Mouse (Mus musculus) intestine, embryonic 16.5 days (tissue): ENCODE data around the gene Slc28a3. TPM values are rescaled to one million over a fixed set of nuclear protein-coding genes. Genes with fewer than 3 reads are reported as not detected.

Experiments
- ATAC-seq: fragments of 200-750 bp; cut with Nextera tagmentation; 2 replicates; pipeline ENCODE4 v1.8.0; 2017; ENCODE audit warnings: moderate TSS enrichment, moderate library complexity
- H3K27ac ChIP-seq: fragments of 300-500 bp; sonication (generic); 2 replicates; pipeline ENCODE4 v1.5.1; 2014; ENCODE audit warnings: mild to moderate bottlenecking, low read length
- H3K27me3 ChIP-seq: fragments of 300-500 bp; sonication (generic); replicated peaks from 2 replicates; pipeline ENCODE4 v1.6.1; 2014; ENCODE audit warnings: low read length, control low read depth, mixed read lengths; ENCODE audit not compliant: control insufficient read depth, insufficient read depth
- H3K36me3 ChIP-seq: fragments of 300-500 bp; sonication (generic); 2 replicates; pipeline ENCODE4 v1.6.1; 2014; ENCODE audit warnings: low read length, control low read depth; ENCODE audit not compliant: control insufficient read depth, insufficient read depth
- H3K4me1 ChIP-seq: fragments of 300-500 bp; sonication (generic); 2 replicates; pipeline ENCODE4 v1.6.1; 2014; ENCODE audit warnings: low read length, control low read depth, mixed read lengths; ENCODE audit not compliant: control insufficient read depth, insufficient read depth
- H3K4me2 ChIP-seq: fragments of 300-500 bp; sonication (generic); 2 replicates; pipeline ENCODE4 v1.6.1; 2014; ENCODE audit warnings: low read depth, low read length, control low read depth
- H3K4me3 ChIP-seq: fragments of 300-500 bp; sonication (generic); 2 replicates; pipeline ENCODE4 v1.5.1; 2014; ENCODE audit warnings: mild to moderate bottlenecking, low read length
- H3K9ac ChIP-seq: fragments of 300-500 bp; sonication (generic); 2 replicates; pipeline ENCODE4 v1.6.1; 2014; ENCODE audit warnings: low read depth, low read length
- H3K9me3 ChIP-seq: fragments of 300-500 bp; sonication (generic); 2 replicates; pipeline ENCODE4 v1.6.1; 2016; ENCODE audit warnings: low read length, control low read depth; ENCODE audit not compliant: control insufficient read depth
- WGBS: fragments of 180-500 bp; shearing (Covaris S2); extraction: QIAGEN DNeasy Blood & Tissue Kit; methylation state at CpG from one replicate; pipeline ENCODE4 v1.1.7; 2014; 5-methylcytosine and 5-hydroxymethylcytosine counted together
- polyA plus RNA-seq: library from polyadenylated mRNA; unstranded; fragments of >200 nt; fragmentation: Nextera tagmentation; extraction: Ambion mirVana; gene quantifications from 2 replicates; pipeline ENCODE4 v1.2.1, GENCODE M21; 2015

Slc28a3 gene
- polyA plus RNA-seq, 1 experiment from 2014 or later: 0.43 TPM

- Histone ChIP-seq H3K9ac (no peak overlapping the region), H3K4me1 (no peaks in the 10 kb centered on the region), H3K27me3 (no peaks in the 10 kb centered on the region), H3K36me3 (no peaks in the 10 kb centered on the region), H3K4me2 (no peak overlapping the region), H3K27ac (no peak overlapping the region), H3K9me3 (no peaks in the 10 kb centered on the region), H3K4me3 (no peak overlapping the region)
- WGBS: 88% methylated on average over 6 of the region's 6 CpGs
- peak; percentile 42 for ATAC-seq
These were observed 73.3 kb downstream of the Slc28a3 start for GRCm38 (mm10) chr13:58537232-58537915.

- no peak for ATAC-seq
- no peak overlapping the region for H3K27ac ChIP-seq
- 71% methylated on average over 2 of the region's 2 CpGs for WGBS
- H3K9ac ChIP-seq: no peak overlapping the region
- no peak overlapping the region for H3K4me3 ChIP-seq
- no peaks in the 10 kb centered on the region for H3K36me3 ChIP-seq
- H3K9me3 ChIP-seq: no peaks in the 10 kb centered on the region
- H3K4me1 ChIP-seq: no peaks in the 10 kb centered on the region
- H3K4me2 ChIP-seq: no peak overlapping the region
- H3K27me3 ChIP-seq: no peaks in the 10 kb centered on the region
These were observed 74.0 kb downstream of the Slc28a3 start for GRCm38 (mm10) chr13:58536466-58537231.

GRCm38 (mm10) chr13:58535321-58535720 lies 75.4 kb downstream of the Slc28a3 start:
- H3K9ac ChIP-seq: no peak overlapping the region
- no peaks in the 10 kb centered on the region for H3K9me3 ChIP-seq
- no peak overlapping the region for H3K4me3 ChIP-seq
- no peak for ATAC-seq
- no peaks in the 10 kb centered on the region for H3K27me3 ChIP-seq
- no peak overlapping the region for H3K27ac ChIP-seq
- H3K4me2 ChIP-seq: no peak overlapping the region
- no peaks in the 10 kb centered on the region for H3K36me3 ChIP-seq
- 72% methylated on average over 2 of the region's 2 CpGs for WGBS
- no peaks in the 10 kb centered on the region for H3K4me1 ChIP-seq

- Histone ChIP-seq H3K27ac (no peak overlapping the region), H3K4me3 (no peak overlapping the region), H3K27me3 (no peaks in the 10 kb centered on the region), H3K36me3 (no peaks in the 10 kb centered on the region), H3K9ac (no peak overlapping the region), H3K9me3 (no peaks in the 10 kb centered on the region), H3K4me1 (no peaks in the 10 kb centered on the region), H3K4me2 (no peak overlapping the region)
- 81% methylated on average over 3 of the region's 3 CpGs for WGBS
- no peak for ATAC-seq
These were observed 75.8 kb downstream of the Slc28a3 start for GRCm38 (mm10) chr13:58534861-58535260.

GRCm38 (mm10) chr13:58534216-58534841 lies 76.3 kb downstream of the Slc28a3 start:
- no peak overlapping the region for H3K27ac ChIP-seq
- 60% methylated on average over 7 of the region's 7 CpGs for WGBS
- no peak overlapping the region for H3K4me2 ChIP-seq
- H3K9me3 ChIP-seq: no peaks in the 10 kb centered on the region
- no peaks in the 10 kb centered on the region for H3K27me3 ChIP-seq
- H3K36me3 ChIP-seq: no peaks in the 10 kb centered on the region
- H3K4me1 ChIP-seq: no peaks in the 10 kb centered on the region
- H3K9ac ChIP-seq: no peak overlapping the region; the same call in 1 of the 2 replicates
- H3K4me3 ChIP-seq: no peak overlapping the region
- ATAC-seq: peak; percentile 26

- no peaks in the 10 kb centered on the region; the same call in 1 of the 2 replicates for H3K27me3 ChIP-seq
- no peak overlapping the region for H3K4me2 ChIP-seq
- no peaks in the 10 kb centered on the region for H3K9me3 ChIP-seq
- H3K4me3 ChIP-seq: no peak overlapping the region
- 82% methylated on average over 3 of the region's 3 CpGs for WGBS
- H3K9ac ChIP-seq: no peak overlapping the region
- ATAC-seq: no peak
- no peak overlapping the region for H3K27ac ChIP-seq
- no peaks in the 10 kb centered on the region for H3K36me3 ChIP-seq
- H3K4me1 ChIP-seq: peaks cover 4% of the 10 kb centered on the region; the same call in 1 of the 2 replicates
These were observed 86.1 kb downstream of the Slc28a3 start for GRCm38 (mm10) chr13:58524581-58524980.

GRCm38 (mm10) chr13:58523761-58524117 lies 86.9 kb downstream of the Slc28a3 start:
- Histone ChIP-seq H3K4me3 (no peak overlapping the region), H3K36me3 (no peaks in the 10 kb centered on the region), H3K27me3 (no peaks in the 10 kb centered on the region; the same call in 1 of the 2 replicates), H3K4me2 (no peak overlapping the region; the same call in 1 of the 2 replicates), H3K9ac (no peak overlapping the region), H3K4me1 (peaks cover 4% of the 10 kb centered on the region; the same call in 1 of the 2 replicates), H3K27ac (no peak overlapping the region), H3K9me3 (no peaks in the 10 kb centered on the region)
- ATAC-seq: no peak
- 54% methylated on average over 7 of the region's 7 CpGs for WGBS

GRCm38 (mm10) chr13:58523011-58523760 lies 87.5 kb downstream of the Slc28a3 start:
- Histone ChIP-seq H3K27me3 (no peaks in the 10 kb centered on the region; the same call in 1 of the 2 replicates), H3K9me3 (no peaks in the 10 kb centered on the region), H3K4me2 (peak overlapping the region; percentile 40), H3K27ac (no peak overlapping the region), H3K36me3 (no peaks in the 10 kb centered on the region), H3K9ac (no peak overlapping the region), H3K4me1 (peaks cover 4% of the 10 kb centered on the region; the same call in 1 of the 2 replicates), H3K4me3 (no peak overlapping the region; the same call in 1 of the 2 replicates)
- peak; percentile 28; the same call in 1 of the 2 replicates for ATAC-seq
- WGBS: 11% methylated on average over 20 of the region's 20 CpGs
